Mouse (Mus musculus) cortical plate, adult 2 months (tissue): Measurements from ENCODE around the gene Csf1.

Source experiments
- CTCF ChIP-seq: fragments of 200-500 bp; IDR thresholded peaks from 2 replicates; pipeline ENCODE4 v1.5.1; 2011; ENCODE audit warnings: mild to moderate bottlenecking, control low read depth, low read length; ENCODE audit not compliant: insufficient read depth; ENCODE audit errors: extremely low read depth
- POLR2A ChIP-seq: fragments of 200-500 bp; IDR thresholded peaks from 2 replicates; pipeline ENCODE4 v1.6.1; 2011; ENCODE audit warnings: mild to moderate bottlenecking, low read length, control low read depth; ENCODE audit not compliant: insufficient read depth; ENCODE audit errors: extremely low read depth

- peak; percentile 72 for TF ChIP-seq POLR2A
- no peak for TF ChIP-seq CTCF
Observed at GRCm38 (mm10) chr3:107758638-107759037, 1.6 kb downstream of the Csf1 start.
